Mouse (Mus musculus) ES-Bruce4 (cell line): ENCODE data around the gene Olfr770.

ENCODE experiments used
- CTCF ChIP-seq: IDR thresholded peaks from one replicate; pipeline ENCODE4 v1.8.1; 2011; ENCODE audit warnings: low read depth, low read length
- POLR2A ChIP-seq: IDR thresholded peaks from one replicate; pipeline ENCODE4 v1.8.1; 2011; ENCODE audit warnings: low read length; ENCODE audit not compliant: insufficient read depth

- TF ChIP-seq CTCF, result no peak
- no peak for TF ChIP-seq POLR2A
Observed at GRCm38 (mm10) chr10:129138898-129139297, at the start of gene Olfr770.
